Mouse (Mus musculus) layer of hippocampus, adult 2 months (tissue): Measurements from ENCODE around the gene Hdac1. TPM values are rescaled to one million over a fixed set of nuclear protein-coding genes. Genes with fewer than 3 reads are reported as not detected.

Experiments used
- DNase-seq, 2 experiments: peaks; one replicate each; pipeline ENCODE4 v3.0.0; 2022; ENCODE audit warnings: low spot score in 2 of 2
- H3K27ac ChIP-seq: fragments of 200-600 bp; 2 replicates; pipeline ENCODE4 v1.8.1; 2022
- H3K4me3 ChIP-seq: fragments of 200-600 bp; 2 replicates; pipeline ENCODE4 v1.8.1; 2022; ENCODE audit warnings: mild to moderate bottlenecking
- CTCF ChIP-seq: fragments of 200-600 bp; conservative IDR thresholded peaks from 2 replicates; pipeline ENCODE4 v1.8.1; 2022; ENCODE audit warnings: antibody characterized with exemption, mild to moderate bottlenecking, moderate library complexity
- microRNA-seq, 2 experiments: library from miRNA; unstranded; fragments of <30 nt; microRNA quantifications; one replicate each; pipeline ENCODE4 v1.2.0; 2021
- total RNA-seq, 2 experiments: library from RNA; stranded (reverse); gene quantifications; 2 replicates each; pipeline ENCODE4 v1.2.3; 2021

Hdac1 gene
- total RNA-seq, 2 experiments from 2014 or later, result 48.9 to 49.8 TPM

DNA sequence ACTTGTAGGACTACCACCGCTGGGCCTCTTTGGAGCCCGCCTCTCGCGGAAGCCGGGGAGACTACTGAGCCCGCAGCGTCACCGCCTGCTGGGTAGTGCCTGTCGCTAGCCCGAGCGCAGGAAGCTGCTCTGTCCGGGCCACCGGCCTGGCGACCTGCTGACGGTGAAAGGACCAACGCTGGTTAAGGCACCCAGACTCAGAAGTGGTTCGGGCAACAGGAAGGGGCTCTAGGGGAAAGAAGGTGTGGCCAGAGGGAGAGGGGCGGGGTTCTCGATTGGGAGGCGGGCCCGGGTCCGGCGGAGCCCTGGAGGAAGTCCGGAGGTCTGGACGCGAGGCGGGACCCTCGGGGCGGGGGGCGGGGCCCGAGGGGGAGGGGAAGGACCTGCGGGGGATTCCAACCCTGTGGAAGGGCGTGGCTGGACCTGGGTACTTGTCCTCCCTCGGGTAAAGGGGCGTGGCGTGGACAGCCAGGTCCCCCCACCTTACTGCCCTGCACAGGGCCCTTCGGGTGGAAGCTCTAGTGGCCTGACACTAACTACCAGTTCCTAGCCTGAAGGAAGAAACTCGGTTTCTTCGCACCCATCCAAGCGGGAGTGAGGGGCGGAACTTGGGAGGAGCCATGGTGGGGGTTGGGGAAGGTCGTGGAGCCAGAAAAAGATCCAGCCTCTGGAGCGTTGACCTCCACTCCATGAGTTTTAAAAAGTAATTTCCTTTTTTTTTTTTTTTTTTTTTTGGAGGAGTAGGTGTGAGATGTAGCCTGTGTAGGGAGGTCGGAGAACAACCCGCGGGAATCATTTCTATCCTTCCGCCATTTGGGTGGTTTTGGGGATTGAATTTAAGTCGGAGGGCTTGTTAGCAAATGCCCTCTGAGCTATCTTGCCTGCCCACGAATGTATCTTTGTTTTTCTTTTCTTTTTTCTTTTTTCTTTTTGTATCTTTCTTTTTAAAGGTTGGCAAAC, 41.6 kb downstream of the Hdac1 start:
- peak; percentile 63 to 67 for DNase-seq
- Histone ChIP-seq H3K27ac (peak overlapping the region; percentile 91), H3K4me3 (peak overlapping the region; percentile 83)
- TF ChIP-seq CTCF, result 0 out of 2 replicates have a peak, but pooled peaks have one; percentile 12

DNA sequence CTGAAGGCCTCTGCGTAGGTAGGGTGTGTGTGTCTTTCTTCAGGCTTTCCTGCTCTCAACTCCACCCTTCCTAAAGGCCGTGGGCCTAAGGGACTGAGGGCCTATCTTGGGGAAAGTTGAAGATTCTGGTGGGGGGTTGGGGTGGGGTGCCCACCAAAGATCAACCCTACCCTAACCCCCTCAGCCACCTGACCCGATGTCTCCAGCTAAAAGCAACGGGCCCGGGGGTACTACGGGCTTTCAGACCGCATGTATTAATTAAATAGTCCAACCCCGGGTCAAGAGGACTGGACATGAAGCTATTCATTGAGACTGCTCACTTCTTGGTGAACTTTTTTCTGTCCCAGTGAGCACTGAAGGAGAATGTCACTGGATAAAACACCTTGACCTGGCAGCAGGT, 42.5 kb downstream of the Hdac1 start:
- TF ChIP-seq CTCF, result no peak
- Histone ChIP-seq H3K4me3 (peak overlapping the region; percentile 83; the same call in 1 of the 2 replicates), H3K27ac (peak overlapping the region; percentile 91)
- no peak for DNase-seq

DNA sequence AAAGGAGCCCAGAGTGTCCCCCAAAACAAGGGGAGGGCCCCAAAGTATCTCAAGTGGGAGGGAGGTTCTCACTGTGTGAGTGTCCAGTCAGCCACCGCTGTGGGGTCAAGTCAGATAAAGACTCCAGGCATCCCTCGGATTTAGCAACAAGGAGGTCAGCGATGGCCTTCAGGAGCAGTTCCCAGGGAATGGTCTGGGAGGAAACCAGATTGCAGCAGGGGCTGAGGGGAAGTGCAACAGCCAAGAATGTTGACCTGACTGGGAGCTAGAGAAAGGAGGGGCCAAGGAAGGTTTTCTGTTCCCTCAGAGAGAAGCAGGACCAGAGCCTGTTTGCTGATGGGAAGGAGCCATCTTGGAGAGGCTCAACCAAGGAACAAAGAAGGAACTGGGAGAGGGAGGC, 43.6 kb downstream of the Hdac1 start:
- Histone ChIP-seq H3K27ac (no peak overlapping the region), H3K4me3 (no peak overlapping the region)
- no peak for DNase-seq
- TF ChIP-seq CTCF, result no peak

DNA sequence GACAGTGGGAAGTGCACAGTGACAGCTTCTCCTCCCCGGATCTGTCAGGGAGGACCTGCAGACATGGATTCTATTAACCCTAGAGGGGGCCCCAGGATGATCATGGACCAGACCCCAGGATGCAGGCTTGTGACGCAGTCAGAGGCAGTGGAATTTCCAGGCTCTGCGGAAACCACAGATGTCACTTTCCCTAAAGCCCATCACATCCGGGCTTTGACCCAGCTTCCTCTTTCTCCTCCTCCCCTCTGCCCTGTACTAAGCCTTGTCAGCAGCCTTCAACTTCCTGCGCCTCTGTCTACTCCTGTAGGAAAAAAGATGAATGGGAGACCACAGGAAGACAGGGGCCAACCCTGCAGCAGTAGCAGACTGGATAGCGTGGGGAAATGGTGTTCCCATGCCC, 45.9 kb downstream of the Hdac1 start:
- no peak for DNase-seq
- Histone ChIP-seq H3K27ac (peak overlapping the region; percentile 91), H3K4me3 (peak overlapping the region; percentile 8; the same call in 1 of the 2 replicates)
- no peak for TF ChIP-seq CTCF

DNA sequence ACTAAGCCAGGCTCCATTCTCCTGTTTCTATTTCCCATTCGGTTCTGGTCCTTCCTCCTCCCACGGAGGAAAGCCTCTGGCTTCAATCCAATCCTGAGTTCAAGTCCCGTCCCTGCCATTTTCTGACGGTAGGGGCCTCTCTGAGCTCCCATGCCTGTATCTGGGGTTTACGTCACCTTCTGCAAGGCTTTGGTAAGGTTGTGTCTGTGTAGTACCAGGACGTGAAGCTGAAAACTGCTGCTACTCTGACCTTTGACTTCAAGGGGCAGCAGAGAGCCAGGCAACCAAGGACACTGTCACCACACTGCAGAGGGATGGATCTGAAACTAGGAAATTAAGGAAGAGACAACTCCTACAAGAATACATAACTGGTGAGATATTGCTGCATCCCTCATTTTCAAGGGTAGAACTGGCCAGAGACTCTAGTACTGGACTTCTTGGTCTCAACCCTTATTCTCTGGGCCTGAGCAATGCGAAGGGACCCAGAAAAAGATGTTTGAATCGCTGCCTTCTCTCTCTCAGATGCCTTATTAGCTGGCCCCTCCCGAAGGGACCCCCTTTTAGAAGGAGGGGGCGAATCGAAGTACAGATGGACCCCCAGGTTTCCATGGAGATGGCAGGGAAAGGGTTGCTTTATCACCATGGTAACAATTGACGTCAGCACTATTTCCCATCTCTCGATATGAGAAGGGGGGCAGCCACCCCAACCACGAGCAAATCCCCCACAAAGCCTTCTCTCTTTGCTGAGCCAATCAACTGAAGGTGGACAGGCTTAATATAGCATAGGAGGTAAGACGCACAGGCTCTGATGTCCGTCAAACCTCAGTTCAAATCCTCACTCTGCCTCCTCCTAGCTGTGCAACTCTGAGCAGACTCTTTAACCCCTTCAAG, 46.6 kb downstream of the Hdac1 start:
- peak; percentile 53 for TF ChIP-seq CTCF
- Histone ChIP-seq H3K27ac (peak overlapping the region; percentile 91), H3K4me3 (peak overlapping the region; percentile 8; the same call in 1 of the 2 replicates)
- DNase-seq, result peak; percentile 61 to 84

DNA sequence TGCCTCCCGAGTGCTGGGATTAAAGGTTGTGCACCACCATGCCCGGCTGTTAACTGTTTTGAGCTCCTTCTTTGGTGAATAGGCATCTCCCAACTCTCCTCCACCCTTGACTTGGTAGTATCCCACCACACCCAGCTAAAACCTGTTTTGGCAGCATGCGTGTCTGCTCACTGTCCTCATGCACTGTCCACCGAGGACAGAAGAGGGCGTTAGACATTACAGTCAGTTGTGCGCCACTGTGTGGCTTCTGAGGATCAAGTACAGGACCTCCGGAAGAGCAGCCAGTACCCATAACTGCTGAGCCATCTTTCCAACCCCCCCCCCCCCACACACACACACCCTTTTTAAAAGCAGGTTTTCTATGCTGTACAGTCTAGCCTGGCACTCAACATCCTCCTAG, 47.8 kb downstream of the Hdac1 start:
- no peak overlapping the region for H3K4me3 ChIP-seq
- peak; percentile 32 for TF ChIP-seq CTCF
- DNase-seq, result no peak
- H3K27ac ChIP-seq, result no peak overlapping the region; the same call in 1 of the 2 replicates

DNA sequence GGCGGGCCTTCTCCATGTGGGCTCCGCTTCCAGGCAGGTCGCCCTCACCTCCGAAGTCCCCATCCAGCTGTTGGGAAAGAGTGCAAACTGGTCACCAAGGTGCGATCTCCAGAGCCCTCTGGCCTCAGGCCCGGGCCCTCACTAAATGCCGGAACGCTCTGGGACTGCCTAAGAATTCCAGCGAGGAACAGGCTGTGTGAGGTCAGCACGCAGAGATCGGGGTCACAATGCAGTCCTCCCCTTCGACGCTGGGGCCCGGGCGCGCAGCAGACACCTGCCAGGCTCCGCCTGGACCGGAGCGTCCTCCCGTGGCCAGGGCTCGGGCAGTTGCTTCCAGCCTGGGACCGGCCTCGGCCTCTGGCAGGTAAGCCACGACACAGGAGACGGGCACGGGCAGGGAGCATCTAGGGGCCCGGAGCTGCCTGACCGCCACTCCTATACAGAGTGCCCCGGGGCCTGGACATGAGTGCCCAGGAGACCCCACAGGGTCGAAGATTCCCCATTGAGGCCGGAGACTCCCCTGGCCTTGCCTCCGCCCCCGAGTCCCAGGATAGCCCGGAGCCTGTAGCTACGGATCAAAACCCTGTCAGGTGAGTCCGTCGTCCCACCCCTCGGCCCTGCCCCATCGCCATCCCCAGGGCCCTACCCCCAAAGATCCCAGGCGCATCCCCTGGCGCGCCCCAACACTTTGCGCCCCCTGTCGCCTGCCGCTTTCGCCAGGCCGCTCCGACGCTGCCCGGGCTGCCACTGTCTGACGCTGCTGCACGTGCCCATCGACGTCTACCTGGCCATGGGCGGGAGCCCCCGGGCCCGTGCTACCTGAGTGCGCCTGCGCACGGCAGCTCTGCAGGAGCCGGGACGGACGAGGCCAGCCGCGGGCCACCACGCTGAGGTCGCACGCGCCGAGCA, 51.3 kb downstream of the Hdac1 start, which contains the start of the genes Tssk3 and Fam229a:
Gene Tssk3 (minus strand): TSS at position 51 of the 909 bp plus-strand sequence.
Gene Fam229a (plus strand): TSS at position 219 of the 909 bp plus-strand sequence.
- Histone ChIP-seq H3K4me3 (peak within 1 kb of the TSS; percentile 52), H3K27ac (peak within 1 kb of the TSS; percentile 39; the same call in 1 of the 2 replicates)
- DNase-seq, result no peak
- peak; percentile 31 for TF ChIP-seq CTCF

DNA sequence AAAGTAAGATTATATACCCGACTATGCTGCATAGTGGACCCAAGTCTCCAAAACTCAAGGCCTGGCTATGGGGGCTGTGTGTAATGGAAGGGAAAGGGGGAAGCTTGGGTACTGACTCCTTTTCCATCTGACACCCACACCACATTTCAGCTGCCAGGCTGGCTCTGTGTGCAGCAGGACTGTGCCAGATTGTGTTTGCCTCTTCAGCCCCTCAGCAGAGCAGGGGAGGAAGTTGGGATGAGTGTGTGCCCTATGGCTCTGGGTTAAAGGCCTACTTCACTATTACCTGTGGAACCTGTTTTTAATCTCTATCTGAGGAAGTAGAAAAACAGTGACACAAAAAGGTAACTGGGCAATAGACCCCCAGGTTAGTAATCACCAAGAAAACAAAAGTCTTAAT, 61.4 kb downstream of the Hdac1 start:
- DNase-seq, result peak; percentile 52 to 64
- Histone ChIP-seq H3K27ac (peak overlapping the region; percentile 57), H3K4me3 (no peak overlapping the region)
- TF ChIP-seq CTCF, result no peak

DNA sequence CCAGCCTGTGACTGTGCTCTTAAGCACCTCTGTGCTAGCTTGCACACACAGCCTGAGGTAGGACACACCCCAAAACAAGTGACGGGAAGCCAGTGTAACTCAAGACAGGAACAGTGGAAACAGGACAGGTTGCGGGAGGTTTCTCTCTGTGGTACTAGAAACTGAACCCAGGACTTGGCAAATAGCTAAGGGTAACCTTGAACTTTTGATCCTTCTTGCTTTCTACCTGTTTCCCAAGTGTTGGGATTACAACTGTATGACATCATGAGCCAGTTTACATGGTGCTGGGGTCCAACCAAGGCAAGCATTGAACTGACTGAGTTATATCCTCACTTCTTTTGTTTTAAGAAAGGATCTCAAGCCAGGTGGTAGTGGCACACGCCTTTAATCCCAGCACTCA, 62.6 kb downstream of the Hdac1 start:
- H3K27ac ChIP-seq, result 0 out of 2 replicates have a peak overlapping the region, but pooled peaks have one; percentile 18
- DNase-seq, result no peak
- TF ChIP-seq CTCF, result no peak
- no peak overlapping the region for H3K4me3 ChIP-seq

DNA sequence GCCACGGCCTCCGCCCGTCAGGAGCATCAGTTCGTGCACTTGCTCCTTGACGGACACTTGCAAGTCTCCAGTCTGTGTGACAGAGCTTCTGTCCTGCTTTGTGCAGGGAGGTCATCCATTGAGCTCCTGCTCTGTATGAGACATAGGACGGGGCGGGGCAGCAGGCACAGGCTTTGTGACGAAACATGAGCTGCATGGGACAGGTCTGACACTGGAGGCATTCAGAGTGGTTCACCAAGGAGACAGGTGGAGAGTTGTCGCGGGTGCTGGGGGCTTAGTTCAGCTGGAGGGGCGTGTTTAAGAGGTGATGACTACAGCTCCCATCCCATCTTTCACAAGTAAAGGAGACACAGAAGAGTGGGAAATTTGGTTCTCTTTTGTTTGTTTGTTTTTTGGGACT, 66.5 kb downstream of the Hdac1 start:
- no peak for DNase-seq
- Histone ChIP-seq H3K4me3 (no peak overlapping the region), H3K27ac (no peak overlapping the region)
- no peak for TF ChIP-seq CTCF

Small RNA genes within 50 kb of the gene (microRNA-seq; reads per million reads assigned to microRNA genes)
- 0 reads per million in 2 experiments for gene Mir8119

Other genes with a start within 250 kb of the Hdac1 start
- gene Rbbp4, start 207.3 kb downstream of the Hdac1 start, total RNA-seq, result 100 to 1,000 TPM; 117 to 130 TPM
- gene Zbtb8os, start 207.0 kb downstream of the Hdac1 start, total RNA-seq, result 10 to 100 TPM; 31.8 to 32.3 TPM
- gene Zbtb8a, start 164.6 kb downstream of the Hdac1 start, total RNA-seq, result 1 to 10 TPM; 4.1 TPM
- 1 to 10 TPM; 3.9 to 4.0 TPM for gene Zbtb8b, start 101.9 kb downstream of the Hdac1 start, total RNA-seq
- gene Bsdc1, start 81.1 kb downstream of the Hdac1 start, total RNA-seq, result 10 to 100 TPM; 56.2 to 62.7 TPM
- gene Tssk3, start 51.7 kb downstream of the Hdac1 start, total RNA-seq, result under 1 TPM in 1 of 2 experiments, not detected in 1; 0.38 TPM
- not detected for gene Fam229a, start 51.5 kb downstream of the Hdac1 start, total RNA-seq
- gene Marcksl1, start 29.1 kb downstream of the Hdac1 start, total RNA-seq, result 100 to 1,000 TPM in 1 of 2 experiments, 10 to 100 TPM in 1; 94.6 to 103 TPM
- 1 to 10 TPM; 2.8 to 6.2 TPM for gene Lck, start 30.9 kb upstream of the Hdac1 start, total RNA-seq
- under 1 TPM; 0.41 to 0.83 TPM for gene Fam167b, start 35.8 kb upstream of the Hdac1 start, total RNA-seq
- gene Eif3i, start 57.9 kb upstream of the Hdac1 start, total RNA-seq, result 100 to 1,000 TPM; 117 to 120 TPM
- 10 to 100 TPM; 83.1 to 86.2 TPM for gene Tmem234, start 58.0 kb upstream of the Hdac1 start, total RNA-seq
- 1 to 10 TPM; 5.7 to 7.4 TPM for gene Dcdc2b, start 71.5 kb upstream of the Hdac1 start, total RNA-seq
- 10 to 100 TPM; 31.5 to 34.3 TPM for gene Iqcc, start 76.4 kb upstream of the Hdac1 start, total RNA-seq
- 10 to 100 TPM; 70.2 to 81.0 TPM for gene Ccdc28b, start 81.2 kb upstream of the Hdac1 start, total RNA-seq
- gene Txlna, start 98.4 kb upstream of the Hdac1 start, total RNA-seq, result 10 to 100 TPM; 49.7 to 51.3 TPM
- 10 to 100 TPM; 88.7 to 97.9 TPM for gene Kpna6, start 130.1 kb upstream of the Hdac1 start, total RNA-seq
- 10 to 100 TPM; 14.6 TPM for gene Tmem39b, start 154.1 kb upstream of the Hdac1 start, total RNA-seq
- 10 to 100 TPM; 87.4 to 92.5 TPM for gene Khdrbs1, start 199.6 kb upstream of the Hdac1 start, total RNA-seq